Mouse (Mus musculus): ENCODE measurements around the gene Cldnd1. TPM values are rescaled to one million over a fixed set of nuclear protein-coding genes. Genes with fewer than 3 reads are reported as not detected.
A peak's percentile ranks its signal among the peaks of the same experiment; 100 is the strongest.

Cldnd1 gene
- total RNA-seq (2021) = 10 to 100 TPM; 67.0 to 92.3 TPM
- long read RNA-seq, experiment 1, transcript Cldnd1-201 (5 exons, 2,147 nt) = major isoform, 59 of 70 reads
- long read RNA-seq, experiment 1, partial matches to known transcripts = 1 of 70 reads
- long read RNA-seq, experiment 1, other reads (novel, unspliced or antisense) = 8 of 70 reads
- long read RNA-seq, experiment 2, transcript Cldnd1-201 (5 exons, 2,147 nt) = major isoform, 19 of 23 reads
- long read RNA-seq, experiment 2, partial matches to known transcripts = 3 of 23 reads
- long read RNA-seq, experiment 2, other reads (novel, unspliced or antisense) = 0 of 23 reads

DNA sequence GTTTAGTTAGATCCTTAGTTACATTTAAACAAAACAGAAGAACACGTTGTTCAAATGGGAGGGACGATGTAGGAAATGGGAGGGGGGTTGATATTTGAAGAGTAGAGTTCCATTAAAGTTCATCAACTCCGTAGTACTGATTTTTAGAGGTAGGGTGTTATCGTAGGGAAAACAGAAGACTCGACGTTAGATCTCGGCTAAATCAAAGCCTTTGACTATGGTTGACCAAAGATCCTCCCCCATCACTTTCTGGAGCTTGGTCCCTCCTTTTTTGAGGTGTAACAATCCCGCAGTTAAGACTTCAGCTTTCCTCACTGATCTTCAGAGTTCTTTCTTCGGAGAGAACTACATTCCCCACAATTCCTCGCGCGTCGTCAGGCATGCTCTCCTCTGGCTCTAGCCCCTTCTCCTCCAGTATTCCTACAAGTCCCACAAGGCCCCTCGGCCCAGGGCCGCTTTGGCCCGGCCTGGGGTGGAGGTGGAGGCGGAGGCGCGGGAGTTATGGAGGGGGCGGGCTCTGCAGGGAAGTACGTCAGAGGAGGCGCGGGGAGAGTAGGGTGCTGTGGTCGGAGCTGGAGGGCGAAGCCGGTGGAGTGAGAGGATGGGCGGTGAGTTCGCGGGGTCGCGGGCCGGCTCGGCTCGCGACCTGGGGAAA, at the start of gene Cldnd1:
Gene Cldnd1, plus strand, starts transcription at position 434 of the 655 bp plus-strand sequence.
- DNase-seq = peak; percentile 97

DNA sequence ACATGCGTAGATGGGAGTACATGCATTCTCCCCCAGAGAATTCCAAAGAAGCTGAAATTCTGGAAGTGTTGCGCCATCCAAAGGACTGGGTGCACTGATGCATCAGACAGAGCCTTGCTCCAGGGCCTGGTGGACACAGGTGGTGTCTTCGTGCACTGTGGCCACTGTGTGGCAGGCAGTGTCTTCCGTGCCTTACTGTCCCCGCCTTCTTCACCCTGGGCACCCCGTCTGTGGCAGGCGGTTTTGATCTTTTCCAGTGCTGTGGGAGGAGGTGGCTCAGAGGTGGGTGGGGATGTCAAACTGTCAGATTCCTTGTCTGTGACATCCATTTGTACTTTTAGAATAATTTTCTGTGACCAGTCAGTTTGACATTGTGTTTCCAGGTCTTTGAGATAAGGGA, 49.0 kb upstream of the Cldnd1 start:
- no peak for DNase-seq

DNA sequence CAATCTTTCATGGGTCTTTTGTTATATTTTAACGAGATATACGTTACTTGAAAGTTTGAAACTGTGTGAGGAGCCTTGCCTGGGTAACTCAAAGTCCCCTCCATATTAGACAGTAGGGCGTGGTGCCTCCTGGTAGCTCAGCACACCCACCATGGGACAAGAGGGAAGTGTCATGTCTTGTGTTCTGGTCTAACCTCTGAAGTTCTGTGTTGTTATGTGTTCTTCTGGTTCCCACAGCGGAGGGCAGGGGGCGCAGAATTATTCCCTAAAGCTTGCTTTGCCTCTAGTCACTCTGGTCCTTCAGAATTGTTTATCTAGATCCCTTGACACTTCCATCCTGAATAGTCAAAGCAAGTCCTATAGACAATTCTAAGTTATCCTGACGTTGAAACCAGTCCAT, 45.7 kb upstream of the Cldnd1 start:
- no peak for DNase-seq

DNA sequence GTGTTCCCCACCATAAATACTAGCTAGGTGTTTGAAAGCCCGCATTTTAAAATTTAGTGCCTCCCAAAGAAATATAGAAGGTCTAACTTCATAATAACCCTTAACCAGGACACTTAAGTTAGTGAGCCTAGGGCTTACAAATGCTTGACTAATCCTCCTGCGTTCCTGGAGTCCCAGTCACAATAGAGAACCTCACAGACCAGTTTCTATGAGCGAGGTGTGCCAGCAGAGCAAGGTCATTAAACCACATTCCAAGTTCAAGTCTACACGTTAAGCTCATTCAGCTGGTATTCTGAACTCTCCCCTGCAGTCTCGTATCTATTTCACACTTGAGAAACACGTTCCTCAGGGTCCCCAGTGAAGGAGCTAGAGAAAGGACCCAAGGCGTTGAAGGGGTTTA, 44.8 kb upstream of the Cldnd1 start:
- DNase-seq = no peak

DNA sequence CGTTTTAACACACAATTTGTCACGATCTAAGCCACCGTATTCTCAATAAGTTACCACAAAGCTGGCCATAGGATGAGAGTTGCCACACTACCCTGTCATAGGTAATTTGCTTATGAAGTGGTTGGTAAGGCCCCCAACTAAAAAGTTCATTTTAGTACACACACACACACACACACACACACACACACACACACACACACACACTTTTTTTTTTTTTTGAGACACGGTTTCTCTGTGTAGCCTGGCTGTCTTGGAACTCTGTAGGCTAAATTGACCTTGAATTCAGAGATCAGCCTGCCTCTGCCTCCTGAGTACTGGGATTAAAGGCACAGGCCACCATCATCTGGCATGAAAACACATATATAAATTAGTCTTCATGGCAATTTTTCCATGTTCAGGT, 43.8 kb upstream of the Cldnd1 start:
- DNase-seq = no peak

DNA sequence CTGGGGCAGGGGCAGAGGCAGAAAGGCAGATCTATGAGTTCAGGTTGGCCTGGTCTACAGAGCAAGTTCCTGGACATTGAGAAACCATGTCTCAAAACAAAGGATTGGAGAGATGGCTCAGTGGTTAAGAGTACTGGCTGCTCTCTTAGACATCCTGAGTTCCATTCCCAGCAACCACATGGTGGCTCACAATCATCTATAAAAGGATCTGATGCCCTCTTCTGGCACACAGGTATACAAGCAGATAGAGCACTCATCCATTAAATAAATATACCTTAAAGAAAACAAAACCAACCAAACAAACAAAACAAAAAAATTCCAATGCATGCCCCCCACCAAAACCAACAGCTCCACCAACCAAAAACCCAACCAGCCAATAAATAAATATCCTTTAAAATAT, 43.2 kb upstream of the Cldnd1 start:
- DNase-seq = no peak

DNA sequence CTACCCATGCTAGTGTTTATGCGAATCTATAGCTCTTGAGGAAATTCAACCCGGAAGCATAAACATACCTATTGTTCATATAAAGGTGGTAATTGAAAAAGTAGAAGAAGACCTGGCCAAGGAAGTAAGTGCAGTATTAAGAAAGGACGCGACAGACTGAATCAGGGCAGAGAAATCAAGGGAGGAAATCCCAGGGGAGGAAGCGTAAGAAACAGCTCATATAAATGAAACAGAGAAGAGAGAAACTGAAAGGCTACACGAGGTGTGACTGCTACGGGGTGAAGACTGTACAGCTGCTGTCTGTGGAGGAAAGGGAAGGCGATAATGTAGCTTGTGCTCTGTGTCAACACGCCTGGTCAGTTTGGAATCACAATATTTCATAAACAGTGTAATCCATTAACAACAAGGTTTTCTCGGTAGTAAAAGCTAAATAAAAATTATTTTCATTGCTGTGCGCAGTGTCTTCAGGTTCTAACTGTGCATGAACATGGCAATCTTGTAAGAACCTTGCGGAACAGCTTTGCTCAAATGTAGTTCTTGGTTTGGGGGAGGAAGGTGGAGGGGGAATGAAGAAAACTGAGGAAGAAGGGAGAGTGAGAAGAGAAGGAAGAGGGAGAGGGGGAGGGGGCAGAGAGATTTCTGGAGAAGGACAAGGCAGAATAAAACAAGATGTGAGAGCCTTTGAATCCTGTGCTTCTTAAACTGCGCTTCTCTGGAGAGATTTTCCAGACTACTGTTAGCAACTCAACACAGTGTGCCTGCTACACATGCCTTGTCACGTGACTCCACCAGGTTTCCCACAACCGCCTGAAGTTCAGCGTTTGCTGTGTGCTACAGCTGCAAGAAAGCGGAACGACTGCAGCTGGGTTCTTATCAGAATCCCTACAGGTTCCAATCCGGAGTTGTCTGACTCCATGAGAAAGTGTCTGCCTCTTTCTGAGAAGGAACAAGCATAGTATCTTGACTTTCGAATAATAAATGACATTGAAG, 41.9 kb upstream of the Cldnd1 start:
- DNase-seq = no peak

DNA sequence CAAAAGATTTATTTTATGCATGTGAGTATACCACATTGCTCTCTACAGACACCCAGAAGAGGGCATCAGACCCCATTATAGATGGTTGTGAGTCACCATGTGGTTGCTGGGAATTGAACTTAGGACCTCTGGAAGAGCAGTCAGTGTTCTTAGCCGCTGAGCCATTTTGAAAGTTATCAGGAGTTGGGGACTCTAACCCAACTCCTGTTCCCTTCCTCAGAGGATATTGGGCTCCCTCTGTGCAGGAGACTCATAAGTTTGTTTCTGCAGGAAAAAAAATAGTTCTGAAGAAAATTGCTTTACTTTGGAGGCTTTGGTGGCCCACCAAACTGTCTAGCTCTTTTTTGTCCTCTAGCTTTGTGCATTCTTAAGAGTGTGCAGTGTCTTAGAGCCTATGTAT, 39.2 kb upstream of the Cldnd1 start:
- no peak for DNase-seq

DNA sequence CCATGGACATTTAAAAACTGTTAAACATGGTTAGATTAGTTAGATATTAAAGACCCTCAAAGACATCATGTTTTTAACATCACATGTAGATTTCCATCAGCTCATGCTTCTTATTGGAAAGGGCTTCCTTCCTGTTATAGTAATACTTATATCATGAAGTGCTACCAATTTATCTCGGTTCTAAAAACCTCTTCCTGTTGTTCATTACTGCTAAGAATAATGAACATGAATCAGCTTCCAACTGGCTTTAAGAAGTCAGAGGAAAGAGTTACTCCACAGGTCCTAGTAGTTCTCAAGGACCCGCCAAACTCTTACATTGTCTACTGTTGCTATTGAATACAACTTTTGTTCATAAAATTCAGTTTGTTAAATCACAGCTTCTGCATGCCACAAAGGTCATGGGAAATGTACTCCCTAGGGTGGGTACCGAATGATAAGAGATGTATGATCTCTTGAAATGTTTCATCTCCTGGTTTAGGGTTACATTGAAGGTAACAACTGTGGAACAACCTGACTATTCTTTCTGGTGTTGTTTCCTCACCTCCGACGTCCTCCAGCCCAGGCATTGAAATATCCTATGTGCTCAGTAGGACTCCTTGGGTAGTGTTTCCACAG, 38.0 kb upstream of the Cldnd1 start:
- no peak for DNase-seq

DNA sequence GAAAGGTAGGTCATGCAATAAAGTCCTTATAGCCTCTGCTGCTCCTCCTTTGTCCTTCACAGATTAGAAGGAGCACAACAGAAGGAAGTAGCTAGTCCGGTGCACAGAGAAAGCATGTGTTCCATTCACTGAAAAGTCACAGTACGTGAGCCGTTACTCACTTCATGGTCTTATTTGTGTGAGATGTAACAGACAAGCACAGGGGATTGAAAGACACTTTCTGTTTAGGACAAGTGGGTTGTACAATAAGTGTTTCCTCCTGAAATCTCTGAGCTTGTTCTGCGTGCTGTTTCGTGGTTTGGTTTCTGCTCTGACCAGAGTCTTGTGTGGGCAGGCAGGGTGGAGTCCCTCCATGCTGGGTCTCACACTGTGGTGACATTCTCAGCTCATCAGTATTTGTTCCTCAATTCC, 37.4 kb upstream of the Cldnd1 start:
- DNase-seq = no peak

DNA sequence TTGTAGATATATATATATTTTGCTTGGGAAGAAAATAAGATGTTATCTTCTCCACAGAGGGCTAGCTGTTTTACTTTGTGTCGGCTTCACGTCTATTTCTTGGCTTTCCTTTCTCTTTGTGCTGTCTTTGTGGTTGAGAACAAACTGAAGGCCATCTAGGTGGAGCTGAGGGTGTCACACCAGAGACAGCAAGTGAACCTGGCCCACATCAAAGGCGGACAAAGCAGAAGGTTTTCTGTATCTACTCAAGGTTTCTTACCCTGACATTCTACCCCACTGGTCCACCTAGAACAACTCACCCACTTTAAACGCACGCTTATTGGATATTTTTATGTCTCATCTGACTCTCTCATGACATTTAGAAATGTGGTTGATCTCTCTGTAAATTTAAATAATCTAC, 33.6 kb upstream of the Cldnd1 start:
- DNase-seq = no peak

DNA sequence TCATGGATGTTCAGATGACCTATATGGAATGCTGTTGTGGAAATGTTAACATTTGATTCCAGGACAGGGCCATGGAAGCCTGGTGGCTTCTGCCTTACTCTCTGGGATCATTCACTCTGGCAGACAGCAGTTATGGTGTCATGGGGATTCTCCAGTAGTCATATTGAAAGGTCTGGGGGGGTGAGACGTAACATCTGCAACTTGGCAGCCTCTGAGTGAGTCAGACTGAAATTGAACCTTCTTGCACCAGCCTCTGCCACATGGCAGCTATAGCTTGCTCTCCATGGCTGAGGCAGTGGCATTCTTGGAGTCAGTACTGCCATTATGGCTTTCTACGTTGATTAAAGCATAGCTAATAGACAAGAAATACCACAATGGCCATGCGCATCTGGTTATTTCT, 30.9 kb upstream of the Cldnd1 start:
- no peak for DNase-seq

DNA sequence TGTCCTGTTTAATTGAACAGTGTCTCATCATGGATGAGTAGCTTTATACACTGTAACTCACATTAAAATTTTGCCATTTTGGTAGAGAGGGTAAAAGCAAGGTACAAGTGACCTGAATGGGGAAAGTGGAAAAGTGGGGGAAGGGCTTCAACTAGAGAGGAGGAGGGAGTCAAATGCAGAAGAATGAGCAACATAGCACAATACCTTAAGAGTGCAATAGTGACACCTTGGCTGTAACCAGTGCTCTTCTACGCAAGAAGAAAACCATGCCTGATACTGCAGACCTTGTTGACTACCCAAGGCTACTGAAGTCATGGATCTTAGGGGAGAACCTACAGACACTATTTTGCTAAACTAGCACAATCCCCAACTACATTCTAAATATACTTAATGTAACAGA, 30.4 kb upstream of the Cldnd1 start:
- DNase-seq = no peak

DNA sequence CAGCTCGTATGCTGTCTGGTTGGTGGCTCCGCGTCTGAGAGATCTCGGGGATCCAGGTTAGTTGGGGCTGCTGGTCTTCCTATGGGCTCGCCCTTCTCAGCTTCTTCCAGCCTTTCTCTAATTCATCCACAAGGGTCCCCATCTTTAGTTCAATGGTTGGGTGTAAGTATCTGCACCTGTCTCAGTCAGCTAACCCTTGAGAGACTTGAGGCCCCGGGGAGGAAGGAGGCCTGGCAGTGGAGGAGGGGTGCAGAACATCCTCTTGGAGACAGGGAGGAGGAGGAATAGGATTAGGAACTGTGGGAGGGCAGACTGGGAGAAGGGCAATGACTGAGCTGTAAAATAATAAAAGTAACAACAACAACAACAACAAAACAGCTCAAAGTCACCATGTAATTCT, 27.5 kb upstream of the Cldnd1 start:
- DNase-seq = no peak

DNA sequence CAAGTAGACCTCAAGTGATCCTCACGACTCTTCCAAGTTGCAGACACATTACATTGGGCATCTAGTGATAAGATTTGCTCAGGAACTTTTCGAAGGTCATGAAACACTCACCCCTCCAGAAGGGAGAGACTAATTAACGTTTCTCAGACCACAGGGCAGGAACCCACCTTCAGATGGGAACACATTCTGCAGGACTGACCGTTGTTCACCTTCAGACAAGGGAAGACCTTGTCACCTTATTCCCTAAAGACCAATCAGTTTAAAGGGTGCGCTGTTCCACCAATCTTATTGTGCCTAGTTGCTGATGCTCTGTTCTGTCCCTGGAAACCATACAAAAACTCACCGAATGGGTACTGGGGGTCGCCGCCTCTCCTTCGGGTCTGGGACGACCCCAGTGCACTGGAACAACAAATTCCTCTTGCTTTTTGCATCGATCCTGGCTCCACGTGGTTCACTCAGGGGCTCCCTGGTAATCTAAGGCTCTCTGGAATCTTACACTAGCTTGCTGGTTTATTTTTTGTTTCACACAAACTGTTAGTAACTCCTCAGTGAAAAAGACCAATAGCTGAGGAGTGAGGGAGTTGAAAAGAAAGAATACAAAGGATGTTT, 26.8 kb upstream of the Cldnd1 start:
- DNase-seq = no peak

DNA sequence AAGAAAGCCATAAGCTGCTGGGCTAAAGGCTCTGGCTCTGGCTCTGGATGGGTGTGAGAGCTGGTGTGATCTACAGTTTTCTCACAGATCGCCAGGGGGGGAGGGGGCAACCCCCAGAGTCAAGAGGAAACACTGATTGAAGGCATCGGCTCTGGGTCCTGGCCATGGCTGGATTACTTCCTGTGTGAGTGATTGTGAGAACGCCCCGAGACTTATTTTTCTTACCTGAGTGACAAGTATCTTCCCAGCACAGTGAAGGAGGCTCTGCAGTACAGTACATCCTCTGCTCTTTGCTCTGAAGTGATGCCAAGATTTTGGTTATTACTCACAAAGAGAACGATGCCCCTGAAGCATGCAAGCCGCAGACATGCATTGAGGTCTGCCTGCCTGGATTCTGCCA, 25.9 kb upstream of the Cldnd1 start:
- peak in 1 of 2 experiments; percentile 35 for DNase-seq

DNA sequence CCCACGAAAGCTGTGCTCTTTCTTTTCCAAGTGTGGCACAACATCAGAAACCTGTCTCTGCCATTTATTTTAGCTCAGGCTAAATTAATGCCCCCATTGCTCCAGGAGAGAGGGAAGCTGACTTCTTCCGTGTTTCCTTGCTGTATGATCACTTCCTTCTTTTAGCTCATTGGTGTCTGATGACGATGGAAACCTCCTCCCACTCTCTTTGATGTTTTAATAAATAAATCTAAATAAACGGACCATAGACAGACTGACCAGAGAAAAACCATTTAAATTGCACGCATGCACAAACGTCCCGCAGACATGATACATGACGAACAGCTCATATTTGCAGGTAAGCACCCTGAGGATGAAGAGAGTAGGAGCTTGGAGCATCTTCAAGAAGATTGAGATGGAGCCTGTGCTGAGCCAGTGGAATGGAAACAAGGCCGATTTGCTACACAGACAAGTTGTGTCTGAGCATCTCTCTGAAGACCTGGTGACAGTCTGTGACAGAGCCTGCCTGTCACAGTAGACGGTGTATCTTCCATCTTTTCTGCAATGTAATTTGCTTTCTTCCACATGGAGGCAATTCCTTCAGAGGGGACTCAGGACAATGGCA, 25.3 kb upstream of the Cldnd1 start:
- no peak for DNase-seq

DNA sequence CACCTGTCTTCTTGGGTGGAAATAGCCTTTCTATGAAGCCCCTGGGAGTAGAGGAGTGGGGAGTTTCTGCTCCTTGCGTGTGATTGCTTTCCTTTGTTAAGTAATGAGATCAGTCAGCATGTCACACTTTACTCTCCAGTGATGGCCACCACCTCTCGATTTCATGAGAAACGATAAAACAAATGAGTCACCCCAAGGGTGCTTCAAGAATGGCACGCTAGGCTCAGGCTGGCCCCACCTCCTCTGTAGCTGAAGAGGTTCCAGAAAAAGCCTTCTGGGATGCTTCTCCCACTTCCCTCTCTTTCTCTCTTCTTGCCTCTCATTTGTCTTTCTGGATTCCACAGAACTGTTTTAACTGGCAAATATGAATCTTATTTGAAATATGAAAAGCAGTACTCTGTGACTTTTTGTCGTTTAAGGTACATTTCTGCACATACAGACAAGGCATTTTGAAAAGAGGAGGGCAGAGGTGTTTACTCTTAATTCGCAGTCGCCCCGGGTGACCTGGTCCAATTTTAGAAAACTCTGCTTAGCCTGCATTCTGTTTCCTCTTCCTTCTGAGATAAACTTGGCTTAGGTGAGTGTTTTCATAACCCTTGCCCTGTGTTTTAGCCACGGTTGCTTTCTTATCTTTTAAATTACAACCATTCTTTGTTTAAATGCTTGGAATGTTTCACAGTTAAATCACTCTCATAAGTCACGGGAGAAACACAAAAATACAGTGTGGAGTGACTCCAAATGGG, 24.2 kb upstream of the Cldnd1 start:
- peak in 1 of 2 experiments; percentile 15 for DNase-seq

DNA sequence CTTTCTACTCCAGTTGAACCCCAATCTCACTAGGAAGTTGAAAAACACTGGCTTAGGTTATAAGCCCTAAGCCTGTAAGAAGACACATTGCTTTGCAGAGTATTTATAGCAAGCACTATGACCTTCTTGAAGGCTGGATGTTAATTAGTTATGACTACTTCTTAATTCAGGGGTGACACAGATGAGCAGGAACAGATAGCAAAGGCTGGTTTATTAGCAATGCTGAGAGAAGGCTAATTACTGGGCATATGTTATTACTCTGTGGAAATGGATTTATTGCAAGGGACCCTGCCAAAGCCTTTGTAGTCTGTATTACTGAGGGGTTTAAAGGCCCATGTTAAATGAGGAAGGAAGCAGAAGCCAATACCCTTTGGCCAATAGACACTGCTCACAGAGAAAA, 22.7 kb upstream of the Cldnd1 start:
- no peak for DNase-seq

DNA sequence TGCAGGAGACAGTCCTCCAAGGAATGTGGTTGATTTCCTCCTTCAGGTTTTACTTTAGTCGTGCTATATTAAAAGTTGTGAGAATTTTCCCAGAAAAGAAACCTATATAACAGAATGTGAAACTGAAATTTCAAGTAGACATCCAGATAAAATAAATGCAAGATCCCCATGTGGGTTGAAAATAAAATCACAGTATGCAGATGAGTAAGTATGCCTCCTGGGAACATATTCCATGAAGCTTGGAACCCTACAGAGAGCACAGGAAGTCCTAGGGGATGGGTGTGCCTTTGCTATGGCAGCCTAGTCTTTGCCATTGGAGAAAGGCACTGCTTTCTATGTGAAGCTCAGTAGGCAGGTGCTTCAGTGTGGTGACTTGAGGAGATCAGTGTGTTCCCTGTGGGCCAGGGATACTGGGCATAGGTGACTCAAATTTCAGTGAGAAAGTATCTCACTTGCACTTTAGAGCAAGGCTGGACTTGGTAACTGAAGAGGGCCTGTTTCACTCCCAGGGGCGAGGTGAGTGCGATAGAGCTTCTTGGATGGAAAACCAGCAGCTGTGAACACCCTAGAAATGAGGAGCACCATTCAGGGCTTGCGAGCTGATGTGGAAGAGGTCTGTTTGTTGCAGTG, 20.3 kb upstream of the Cldnd1 start:
- DNase-seq = no peak
